Mouse (Mus musculus) heart, embryonic 13.5 days (tissue): ENCODE measurements at regions not wholly inside any gene's neighbourhood (a gene's known extent, or its start where the extent isn't known, plus 50 kb on each side); places are given as distances from the start of the nearest gene placed in this dataset.
"Not testable (repeated sequence)": the region's sequence is repeated elsewhere in the genome, so short reads cannot be mapped to it uniquely, and the experiment has no call there.

Source experiments
- ATAC-seq: fragments of 200-750 bp; cut with Nextera tagmentation; 2 replicates; pipeline ENCODE4 v1.8.0; 2017; ENCODE audit warnings: moderate TSS enrichment; ENCODE audit not compliant: insufficient number of reproducible peaks, low FRiP score, low TSS enrichment; ENCODE audit errors: extremely low read depth
- H3K27ac ChIP-seq: fragments of 300-500 bp; sonication (generic); replicated peaks from 2 replicates; pipeline ENCODE4 v1.5.1; 2015; ENCODE audit warnings: moderate library complexity, mild to moderate bottlenecking, inconsistent platforms
- H3K27me3 ChIP-seq: fragments of 300-500 bp; sonication (generic); replicated peaks from 2 replicates; pipeline ENCODE4 v1.6.1; 2015; ENCODE audit warnings: mild to moderate bottlenecking, inconsistent platforms
- H3K36me3 ChIP-seq: fragments of 300-500 bp; sonication (generic); 2 replicates; pipeline ENCODE4 v1.6.1; 2015; ENCODE audit warnings: mild to moderate bottlenecking, inconsistent platforms
- H3K4me1 ChIP-seq: fragments of 300-500 bp; sonication (generic); 2 replicates; pipeline ENCODE4 v1.6.1; 2015; ENCODE audit warnings: inconsistent platforms
- H3K4me2 ChIP-seq: fragments of 300-500 bp; sonication (generic); 2 replicates; pipeline ENCODE4 v1.6.1; 2015; ENCODE audit warnings: inconsistent platforms, mild to moderate bottlenecking, moderate library complexity
- H3K4me3 ChIP-seq: fragments of 300-500 bp; sonication (generic); 2 replicates; pipeline ENCODE4 v1.5.1; 2015; ENCODE audit warnings: moderate library complexity, mild to moderate bottlenecking, inconsistent platforms
- H3K9ac ChIP-seq: fragments of 300-500 bp; sonication (generic); 2 replicates; pipeline ENCODE4 v1.6.1; 2015; ENCODE audit warnings: inconsistent platforms, mild to moderate bottlenecking, moderate library complexity
- H3K9me3 ChIP-seq: fragments of 300-500 bp; sonication (generic); 2 replicates; pipeline ENCODE4 v1.6.1; 2016; ENCODE audit warnings: inconsistent platforms
- WGBS: fragments of 180-500 bp; shearing (Covaris S2); methylation state at CpG from one replicate; pipeline ENCODE4 v1.1.7; 2015; ENCODE audit warnings: mixed read lengths; 5-methylcytosine and 5-hydroxymethylcytosine counted together

DNA sequence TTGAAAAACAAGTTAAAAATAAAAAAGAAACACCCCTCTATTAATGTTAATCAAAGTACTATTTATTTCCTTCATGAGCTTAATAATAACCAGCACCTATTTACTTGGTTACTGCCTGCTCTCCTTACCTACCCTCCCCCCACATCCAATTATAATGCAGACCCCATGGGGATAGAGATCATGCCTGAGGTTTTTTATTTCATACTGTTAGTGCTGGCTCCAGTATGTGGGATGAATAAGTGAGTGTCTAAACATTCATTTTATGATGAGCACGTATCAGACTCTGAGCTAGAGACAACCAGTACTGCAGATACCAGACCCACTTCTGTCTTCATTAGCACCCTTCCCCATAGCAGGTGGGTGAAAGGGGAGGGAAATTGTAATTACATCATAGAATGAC is 83.6 kb upstream of the Atp1b1 start:
- Histone ChIP-seq H3K4me2 (no peak overlapping the region), H3K27me3 (no peaks in the 10 kb centered on the region), H3K9ac (no peak overlapping the region), H3K4me1 (peaks cover 13% of the 10 kb centered on the region), H3K27ac (no peak overlapping the region), H3K4me3 (no peak overlapping the region), H3K36me3 (no peaks in the 10 kb centered on the region), H3K9me3 (no peaks in the 10 kb centered on the region)
- no peak for ATAC-seq
- WGBS: 76% methylated on average over 1 of the region's 1 CpGs

- Histone ChIP-seq H3K36me3 (no peaks in the 10 kb centered on the region), H3K27ac (no peak overlapping the region), H3K27me3 (no peaks in the 10 kb centered on the region), H3K9ac (no peak overlapping the region), H3K9me3 (no peaks in the 10 kb centered on the region), H3K4me3 (no peak overlapping the region), H3K4me1 (peaks cover 12% of the 10 kb centered on the region), H3K4me2 (no peak overlapping the region)
- 63% methylated on average over 5 of the region's 5 CpGs for WGBS
- no peak for ATAC-seq
These were observed 80.3 kb upstream of the Atp1b1 start for GRCm38 (mm10) chr1:164538304-164539043.

GRCm38 (mm10) chr1:164537324-164537948 is 79.3 kb upstream of the Atp1b1 start:
- Histone ChIP-seq H3K9me3 (no peaks in the 10 kb centered on the region), H3K36me3 (no peaks in the 10 kb centered on the region), H3K27ac (no peak overlapping the region), H3K4me3 (no peak overlapping the region), H3K27me3 (no peaks in the 10 kb centered on the region), H3K9ac (no peak overlapping the region), H3K4me1 (0 out of 2 replicates have a peak, but pooled peaks cover 4% of the 10 kb centered on the region), H3K4me2 (no peak overlapping the region)
- WGBS: 80% methylated on average over 7 of the region's 7 CpGs
- no peak for ATAC-seq

- Histone ChIP-seq H3K9me3 (no peaks in the 10 kb centered on the region), H3K4me1 (0 out of 2 replicates have a peak, but pooled peaks cover 4% of the 10 kb centered on the region), H3K9ac (no peak overlapping the region), H3K4me2 (no peak overlapping the region), H3K4me3 (no peak overlapping the region), H3K27ac (no peak overlapping the region), H3K36me3 (no peaks in the 10 kb centered on the region), H3K27me3 (no peaks in the 10 kb centered on the region)
- no peak for ATAC-seq
- 86% methylated on average over 5 of the region's 5 CpGs for WGBS
These were observed 74.0 kb upstream of the Atp1b1 start for GRCm38 (mm10) chr1:164532196-164532595.

GRCm38 (mm10) chr1:164531741-164532140 is 73.6 kb upstream of the Atp1b1 start:
- H3K27ac ChIP-seq: no peak overlapping the region
- H3K27me3 ChIP-seq: no peaks in the 10 kb centered on the region
- H3K9ac ChIP-seq: no peak overlapping the region
- no peaks in the 10 kb centered on the region for H3K36me3 ChIP-seq
- no peak overlapping the region for H3K4me3 ChIP-seq
- 0 out of 2 replicates have a peak, but pooled peaks cover 3% of the 10 kb centered on the region for H3K4me1 ChIP-seq
- H3K4me2 ChIP-seq: no peak overlapping the region
- WGBS: 72% methylated on average over 1 of the region's 1 CpGs
- H3K9me3 ChIP-seq: no peaks in the 10 kb centered on the region
- no peak for ATAC-seq

DNA sequence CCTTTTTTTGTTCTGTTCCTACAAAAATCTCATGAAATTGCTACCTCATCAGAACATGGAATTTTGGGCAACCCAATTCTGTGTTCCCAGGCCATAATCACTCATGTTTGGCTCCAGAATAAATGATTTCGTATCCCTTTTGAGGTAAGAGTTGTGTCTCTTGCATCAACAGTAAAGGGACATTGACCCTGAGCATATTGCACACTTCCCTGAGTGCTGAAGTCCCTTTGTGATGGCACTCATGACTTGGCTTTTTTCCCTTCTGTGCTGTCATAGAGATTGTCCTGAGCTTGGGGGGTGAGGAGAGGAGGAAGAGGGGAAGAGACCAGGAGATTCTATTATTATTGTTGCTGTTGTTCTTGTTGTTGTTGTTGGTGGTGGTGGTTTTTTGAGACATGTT is 68.6 kb upstream of the Atp1b1 start:
- Histone ChIP-seq H3K36me3 (no peaks in the 10 kb centered on the region), H3K9me3 (no peaks in the 10 kb centered on the region), H3K4me3 (no peak overlapping the region), H3K27ac (no peak overlapping the region), H3K27me3 (no peaks in the 10 kb centered on the region), H3K4me1 (peaks cover 9% of the 10 kb centered on the region), H3K9ac (no peak overlapping the region), H3K4me2 (no peak overlapping the region)
- no peak for ATAC-seq
- WGBS: 83% methylated on average over 1 of the region's 1 CpGs

DNA sequence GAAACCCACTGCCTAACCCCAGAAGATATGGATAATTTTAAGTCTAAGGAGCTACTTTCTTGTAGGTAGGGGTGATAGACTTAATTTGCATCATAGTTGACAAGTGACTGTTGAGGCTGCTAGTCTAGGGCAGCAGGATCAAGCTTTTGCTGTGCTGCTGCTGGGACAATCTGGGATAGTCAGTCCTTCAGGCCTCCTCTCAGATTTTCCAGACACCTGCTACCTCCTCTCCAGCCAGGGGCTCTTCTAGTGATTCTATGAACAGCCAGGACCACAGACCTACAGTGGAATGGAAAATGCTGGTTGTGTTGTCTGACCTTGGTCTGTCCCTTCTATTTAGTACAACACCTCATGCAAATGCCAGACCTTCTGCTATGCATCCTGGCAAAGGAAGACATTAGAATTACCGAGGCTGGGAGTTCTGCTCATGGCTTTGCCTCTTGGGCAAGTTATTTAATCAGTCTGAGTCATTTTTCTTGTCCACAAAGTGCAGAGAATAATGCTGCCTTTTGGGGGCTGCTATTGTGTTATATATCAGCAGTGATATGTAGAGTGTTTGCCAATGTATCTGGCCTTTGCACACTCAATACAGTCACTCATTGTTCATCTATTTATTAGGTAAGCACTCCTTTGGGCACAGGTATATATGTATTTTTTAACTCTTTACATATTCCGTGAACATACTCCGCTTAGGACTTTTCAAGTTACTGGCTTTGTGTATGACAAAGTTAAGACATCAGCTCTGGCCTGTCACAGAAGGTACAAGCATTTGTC is 64.4 kb upstream of the Atp1b1 start:
- no peak overlapping the region for H3K9ac ChIP-seq
- H3K27ac ChIP-seq: no peak overlapping the region
- WGBS: 68% methylated on average over 3 of the region's 3 CpGs
- H3K36me3 ChIP-seq: no peaks in the 10 kb centered on the region
- no peak for ATAC-seq
- no peaks in the 10 kb centered on the region for H3K9me3 ChIP-seq
- no peaks in the 10 kb centered on the region for H3K27me3 ChIP-seq
- no peak overlapping the region for H3K4me2 ChIP-seq
- H3K4me1 ChIP-seq: peaks cover 9% of the 10 kb centered on the region
- no peak overlapping the region for H3K4me3 ChIP-seq

GRCm38 (mm10) chr1:164521371-164522130 is 63.4 kb upstream of the Atp1b1 start:
- no peak for ATAC-seq
- H3K4me3 ChIP-seq: no peak overlapping the region
- 80% methylated on average over 6 of the region's 6 CpGs for WGBS
- H3K36me3 ChIP-seq: no peaks in the 10 kb centered on the region
- no peak overlapping the region for H3K4me2 ChIP-seq
- no peak overlapping the region for H3K9ac ChIP-seq
- H3K4me1 ChIP-seq: peaks cover 9% of the 10 kb centered on the region
- H3K9me3 ChIP-seq: no peaks in the 10 kb centered on the region
- H3K27me3 ChIP-seq: no peaks in the 10 kb centered on the region
- no peak overlapping the region for H3K27ac ChIP-seq

DNA sequence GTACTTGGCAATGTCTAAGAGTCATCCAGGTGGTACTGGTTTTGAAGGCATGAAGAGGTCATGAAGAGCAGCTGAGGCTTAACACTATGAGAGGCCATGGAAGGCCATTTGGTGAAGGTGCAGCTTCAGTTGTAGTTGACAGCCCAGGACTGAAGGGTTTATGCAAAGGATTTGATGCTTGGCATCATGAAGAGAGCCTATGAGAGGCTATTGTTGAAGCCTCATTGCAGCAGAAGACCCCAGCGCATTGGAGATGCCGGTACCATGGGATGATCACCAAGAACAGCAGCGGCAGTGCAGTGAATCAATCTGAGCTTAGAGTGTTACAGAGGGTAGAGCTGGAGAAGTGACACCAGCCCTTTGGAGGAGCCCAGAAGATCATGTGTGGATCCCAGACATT is 60.7 kb upstream of the Atp1b1 start:
- Histone ChIP-seq H3K36me3 (no peaks in the 10 kb centered on the region), H3K9me3 (no peaks in the 10 kb centered on the region), H3K27me3 (no peaks in the 10 kb centered on the region), H3K4me3 (no peak overlapping the region), H3K9ac (no peak overlapping the region), H3K4me2 (no peak overlapping the region), H3K27ac (no peak overlapping the region), H3K4me1 (peaks cover 9% of the 10 kb centered on the region)
- no peak for ATAC-seq
- WGBS: 91% methylated on average over 3 of the region's 3 CpGs

- Histone ChIP-seq H3K4me1 (peaks cover 9% of the 10 kb centered on the region), H3K4me2 (no peak overlapping the region), H3K4me3 (no peak overlapping the region), H3K9me3 (no peaks in the 10 kb centered on the region), H3K27me3 (no peaks in the 10 kb centered on the region), H3K9ac (no peak overlapping the region), H3K27ac (no peak overlapping the region), H3K36me3 (no peaks in the 10 kb centered on the region)
- ATAC-seq: no peak
- 75% methylated on average over 4 of the region's 4 CpGs for WGBS
These were observed 60.2 kb upstream of the Atp1b1 start for GRCm38 (mm10) chr1:164518308-164518707.

DNA sequence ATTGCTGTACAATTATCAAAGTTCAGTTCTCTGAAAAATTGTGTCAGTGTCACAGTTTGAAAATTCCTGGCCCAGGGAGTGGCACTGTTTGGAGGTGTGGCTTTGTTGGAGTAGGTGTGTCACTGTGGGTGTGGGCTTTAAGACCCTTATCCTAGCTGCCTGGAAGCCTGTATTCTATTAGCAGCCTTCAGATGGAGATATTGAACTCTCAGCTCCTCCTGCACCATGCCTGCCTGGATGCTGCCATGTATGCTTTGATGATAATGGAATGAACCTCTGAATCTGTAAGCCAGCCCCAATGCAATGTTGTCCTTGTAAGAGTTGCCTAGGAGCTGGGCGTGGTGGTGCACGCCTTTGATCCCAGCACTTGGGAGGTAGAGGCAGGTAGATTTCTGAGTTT is 59.2 kb upstream of the Atp1b1 start:
- H3K36me3 ChIP-seq, H3K4me3 ChIP-seq, H3K27ac ChIP-seq, H3K27me3 ChIP-seq, H3K4me2 ChIP-seq, H3K4me1 ChIP-seq, H3K9ac ChIP-seq, H3K9me3 ChIP-seq, ATAC-seq: not testable (repeated sequence)
- 90% methylated on average over 2 of the region's 2 CpGs for WGBS
